Mouse (Mus musculus) cerebellum, adult 9-10 months (tissue): Measurements from ENCODE around the gene Dnah14.

Experiments used
- DNase-seq: peaks from one replicate; pipeline ENCODE4 v3.0.0; 2022

The Dnah14 gene

GRCm38 (mm10) chr1:181576322-181576721, at the start of gene Dnah14:
Gene Dnah14, plus strand, starts transcription at chr1:181576559.
- DNase-seq, result no peak

DNA sequence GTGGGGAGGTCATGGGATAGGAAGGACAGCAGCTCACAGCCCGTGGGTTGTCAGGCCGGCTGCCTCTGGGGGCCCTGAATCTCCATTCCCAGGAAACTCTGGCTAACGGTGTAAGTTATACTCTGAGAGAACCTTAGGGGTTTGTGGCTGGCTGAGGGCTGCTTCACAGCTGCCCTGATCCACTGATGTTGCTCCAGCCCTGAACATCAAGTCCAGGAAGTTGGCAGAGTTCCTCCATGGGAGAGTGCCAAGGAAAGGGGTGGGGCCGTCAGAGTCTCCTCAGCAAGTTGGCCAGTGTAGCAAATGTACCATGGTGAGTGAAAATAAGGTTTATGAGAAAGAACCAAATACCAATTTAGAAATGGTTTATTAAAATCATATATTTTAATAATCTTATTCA, 47.0 kb upstream of the Dnah14 start:
- DNase-seq, result no peak

- DNase-seq, result no peak
Observed at GRCm38 (mm10) chr1:181535165-181535873, 41.0 kb upstream of the Dnah14 start.

- DNase-seq, result no peak
Observed at GRCm38 (mm10) chr1:181537627-181538525, 38.5 kb upstream of the Dnah14 start.

DNA sequence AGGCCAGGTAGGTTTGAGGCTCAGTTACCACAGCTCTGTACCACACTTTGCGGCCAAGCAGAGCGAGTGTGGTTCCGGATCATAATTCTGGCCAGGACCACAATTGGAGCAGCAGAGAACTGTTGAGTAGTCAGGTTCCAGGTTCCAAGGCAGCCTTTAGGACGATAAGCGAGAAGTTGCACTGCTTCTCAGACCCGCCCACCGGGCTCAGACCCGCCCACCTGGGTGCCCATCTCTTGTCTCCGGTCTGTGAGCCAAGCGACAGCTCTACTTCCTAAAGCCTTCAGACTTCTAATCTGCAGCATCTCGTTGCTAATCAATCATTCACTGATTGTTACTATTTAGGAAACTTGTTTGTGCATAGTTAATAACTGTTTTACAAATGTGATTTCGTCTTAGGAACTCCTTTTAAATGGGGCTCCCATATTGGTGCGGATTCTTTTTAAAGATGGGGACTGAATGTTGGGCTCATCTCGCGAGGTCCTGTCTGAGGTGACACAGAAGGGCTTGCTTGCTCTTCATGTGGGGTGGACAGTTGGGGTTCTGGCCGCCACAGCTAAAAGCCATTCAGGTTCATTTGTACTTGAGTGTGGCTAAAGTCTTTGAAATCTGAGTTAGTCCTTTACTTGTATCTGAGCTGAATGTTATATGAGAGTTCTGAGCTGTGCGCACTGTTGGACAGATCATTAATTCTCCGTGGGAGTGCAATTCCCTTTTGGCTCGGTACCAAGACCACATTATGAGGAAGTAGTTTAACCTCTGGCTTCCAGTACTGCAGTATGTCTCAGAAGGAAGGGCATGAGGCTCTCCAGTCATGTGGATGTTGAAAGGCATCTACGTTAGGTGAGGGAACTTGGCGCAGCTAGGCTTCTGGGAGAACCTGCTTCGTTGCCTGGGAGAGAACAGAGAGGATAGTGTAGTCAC, 36.3 kb upstream of the Dnah14 start:
- no peak for DNase-seq

DNA sequence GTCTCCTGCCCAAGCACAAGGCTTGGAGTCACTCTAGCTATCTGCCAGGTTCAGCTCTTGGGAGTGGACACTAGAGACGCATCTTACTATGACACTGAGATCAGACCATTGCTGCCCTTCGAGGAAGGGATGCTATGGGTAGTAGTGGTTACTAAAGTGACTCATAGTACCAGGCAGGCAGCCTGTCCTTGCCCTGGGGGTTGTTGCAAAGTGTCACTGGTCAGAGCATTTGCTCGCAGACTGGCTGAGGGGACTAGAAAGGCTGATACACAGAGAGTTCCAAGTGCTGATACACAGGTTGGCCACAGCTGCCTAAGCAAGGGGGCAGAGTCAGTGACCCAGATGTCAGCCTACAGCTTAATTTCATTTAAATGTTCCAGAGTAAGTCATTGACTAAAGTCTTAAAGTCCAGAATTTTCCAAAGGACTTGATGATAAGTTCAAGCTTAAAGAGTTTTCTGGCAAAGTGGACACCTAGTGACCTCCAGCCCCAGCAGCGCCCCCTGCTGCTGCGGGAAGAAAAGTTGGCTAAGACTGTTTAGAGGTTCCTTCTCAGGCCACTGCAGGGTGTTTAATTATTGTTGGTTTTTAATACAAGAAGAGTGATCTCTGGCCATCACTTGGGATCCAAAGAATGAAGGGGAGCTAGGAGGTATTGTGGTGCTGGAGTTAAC, 32.5 kb upstream of the Dnah14 start:
- no peak for DNase-seq

GRCm38 (mm10) chr1:181545044-181545772, 31.2 kb upstream of the Dnah14 start:
- DNase-seq, result peak; percentile 82

DNA sequence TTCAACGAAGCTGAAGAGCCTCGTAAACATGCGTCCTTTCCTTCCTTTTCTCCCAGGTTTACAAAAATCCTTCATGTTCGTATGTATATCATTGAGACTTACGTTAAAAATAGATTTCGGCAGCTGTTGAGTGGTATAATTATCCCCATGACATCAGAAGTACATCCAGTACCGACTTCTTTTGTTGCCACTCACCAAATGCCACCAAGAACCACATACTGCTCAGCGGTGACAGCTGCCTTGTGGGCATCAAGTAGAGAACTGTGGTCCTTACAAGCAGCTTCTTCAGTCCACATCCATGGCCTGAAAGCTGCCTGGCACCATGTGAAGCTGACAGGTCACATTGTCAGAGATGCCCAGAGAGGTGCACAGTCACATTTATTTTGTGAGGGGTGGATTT, 26.4 kb upstream of the Dnah14 start:
- DNase-seq, result no peak

GRCm38 (mm10) chr1:181550826-181551225, 25.5 kb upstream of the Dnah14 start:
- no peak for DNase-seq

DNA sequence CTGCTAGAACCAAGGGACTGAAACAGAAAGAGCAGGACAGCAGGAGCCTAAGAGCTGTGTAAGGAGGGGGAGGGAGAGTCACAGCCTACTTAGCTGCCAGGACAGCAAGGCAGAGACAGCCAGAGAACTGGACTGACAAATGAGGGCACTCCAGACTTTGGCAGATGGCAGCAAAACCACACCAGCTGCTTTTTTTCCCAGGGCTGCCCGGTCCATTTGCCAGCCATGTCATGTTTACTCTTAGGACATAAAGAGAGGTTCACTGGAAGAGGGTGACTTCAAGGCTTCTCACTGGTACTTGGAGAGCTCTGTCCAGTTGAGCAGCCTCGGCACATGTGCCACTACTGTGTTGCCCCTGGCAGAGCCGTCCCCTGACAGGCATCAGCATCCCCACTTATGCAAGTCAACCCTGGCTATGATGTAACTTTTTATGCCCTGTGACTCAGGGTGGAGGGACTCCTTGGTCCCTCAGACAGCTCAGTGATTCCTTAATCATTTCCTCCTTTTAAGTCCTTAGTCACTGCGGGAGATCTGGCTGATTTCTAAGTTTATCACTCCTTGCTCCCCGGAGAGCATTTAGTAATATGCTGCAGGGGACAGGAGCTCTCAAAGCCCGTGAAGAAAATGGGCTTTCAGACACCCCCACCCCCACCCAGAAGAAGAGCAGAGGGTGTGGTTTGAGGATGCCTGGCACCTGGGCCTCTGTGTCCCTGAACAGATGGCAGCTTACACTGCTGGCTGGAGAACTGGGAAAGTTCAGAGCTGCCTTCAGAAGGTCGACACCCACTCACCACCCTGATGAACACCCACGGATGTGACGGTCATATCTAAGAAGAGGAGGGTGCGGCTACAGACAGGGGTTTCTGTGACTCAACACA, 23.6 kb upstream of the Dnah14 start:
- peak; percentile 77 for DNase-seq

DNA sequence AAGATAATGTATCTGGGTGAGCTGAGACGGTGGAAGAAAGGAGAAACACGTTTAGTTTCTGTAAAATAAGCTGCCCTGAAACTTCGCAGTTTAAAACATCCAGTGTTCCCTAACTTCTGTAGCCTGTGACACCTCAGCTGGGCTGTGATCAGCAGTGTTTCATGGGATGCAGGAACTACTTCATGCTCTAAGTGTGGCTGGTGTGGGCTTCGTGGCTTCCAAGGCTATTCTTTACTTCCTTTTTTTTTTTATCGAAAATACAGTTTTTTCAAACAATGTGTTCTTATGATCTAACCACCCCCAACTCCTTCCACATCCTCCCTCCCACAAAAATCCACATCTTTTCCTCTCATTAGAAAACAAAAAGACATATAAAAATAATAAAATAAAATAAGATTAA, 20.9 kb upstream of the Dnah14 start:
- DNase-seq, result no peak

DNA sequence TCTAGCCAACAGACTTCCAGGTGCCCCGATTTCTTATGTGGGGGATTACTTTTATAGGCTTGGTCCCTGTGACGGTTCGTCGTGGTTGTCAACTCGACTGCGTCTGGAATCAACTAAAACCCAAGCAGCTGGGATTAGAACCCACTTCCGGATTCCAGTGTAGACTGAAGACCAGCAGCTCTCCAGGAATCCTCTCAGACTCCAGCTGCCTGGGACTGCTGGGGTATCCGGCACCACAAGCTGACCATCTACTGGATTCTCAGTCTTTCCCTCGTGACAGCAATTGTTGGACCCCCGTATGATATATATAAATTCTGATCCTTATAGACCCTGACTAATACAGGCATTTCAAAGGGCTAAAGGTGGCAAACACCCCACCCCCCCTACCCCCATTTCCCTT, 16.7 kb upstream of the Dnah14 start:
- DNase-seq, result no peak

DNA sequence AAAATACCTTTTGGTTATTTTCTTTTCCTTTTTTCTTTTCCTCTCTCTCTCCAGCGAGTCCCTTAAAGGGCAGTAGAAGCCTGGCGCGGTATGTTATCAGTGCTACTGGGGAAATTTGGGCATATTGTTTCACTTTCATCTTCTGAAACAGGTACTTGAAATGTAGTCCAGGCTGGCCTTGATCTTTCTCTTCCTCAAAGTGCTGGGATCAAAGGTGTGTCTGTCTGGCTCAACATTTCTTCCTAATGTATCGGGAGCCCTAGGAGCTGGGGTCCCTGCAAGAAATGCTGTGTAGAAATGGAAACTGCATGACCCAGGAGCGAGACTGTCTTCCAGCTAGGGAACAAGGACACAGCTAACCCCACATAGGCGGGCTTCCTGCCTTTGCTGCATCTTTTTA, 16.0 kb upstream of the Dnah14 start:
- no peak for DNase-seq

DNA sequence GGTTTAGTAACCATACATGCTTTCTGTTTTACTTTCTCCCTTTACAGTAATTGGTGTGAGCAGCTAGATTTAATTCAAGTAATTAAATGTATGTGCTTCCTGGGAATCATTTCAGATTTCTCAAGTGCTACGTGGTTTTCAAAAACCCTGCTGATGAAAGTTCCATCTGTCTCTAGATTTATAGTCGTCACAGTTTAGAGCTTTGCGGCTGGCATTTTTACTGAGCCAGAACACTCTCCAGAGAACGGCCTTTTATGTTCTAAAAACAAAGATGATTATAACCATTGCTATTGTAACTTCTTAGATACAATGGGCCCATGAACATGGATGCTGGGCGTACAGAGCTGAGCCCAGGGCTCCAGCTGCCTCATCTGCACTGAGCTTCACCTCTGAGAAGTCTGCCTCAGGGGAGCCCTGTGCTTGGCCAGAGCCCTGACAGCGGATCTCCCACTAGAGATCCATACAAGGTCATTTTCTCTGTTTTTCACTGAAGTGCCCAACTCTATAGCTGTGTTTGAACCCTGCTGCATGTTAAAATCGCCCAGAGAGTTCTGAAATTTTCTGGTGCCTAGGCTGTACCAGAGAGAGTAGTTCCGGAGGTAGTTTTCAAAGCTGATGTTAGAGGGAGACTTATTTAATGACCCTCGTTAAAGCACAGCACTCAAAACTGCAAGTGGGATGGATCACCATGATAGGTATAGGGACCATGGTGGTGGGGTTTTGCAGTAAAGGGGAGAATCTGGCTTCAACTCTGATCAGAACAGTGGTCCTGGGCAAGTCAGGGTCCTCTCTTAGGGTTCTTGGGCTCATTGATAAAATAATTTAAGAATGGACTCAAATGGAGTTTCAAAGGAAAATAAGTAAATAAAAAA, 15.2 kb upstream of the Dnah14 start:
- DNase-seq, result no peak

- DNase-seq, result no peak
Observed at GRCm38 (mm10) chr1:181561768-181562444, 14.5 kb upstream of the Dnah14 start.

DNA sequence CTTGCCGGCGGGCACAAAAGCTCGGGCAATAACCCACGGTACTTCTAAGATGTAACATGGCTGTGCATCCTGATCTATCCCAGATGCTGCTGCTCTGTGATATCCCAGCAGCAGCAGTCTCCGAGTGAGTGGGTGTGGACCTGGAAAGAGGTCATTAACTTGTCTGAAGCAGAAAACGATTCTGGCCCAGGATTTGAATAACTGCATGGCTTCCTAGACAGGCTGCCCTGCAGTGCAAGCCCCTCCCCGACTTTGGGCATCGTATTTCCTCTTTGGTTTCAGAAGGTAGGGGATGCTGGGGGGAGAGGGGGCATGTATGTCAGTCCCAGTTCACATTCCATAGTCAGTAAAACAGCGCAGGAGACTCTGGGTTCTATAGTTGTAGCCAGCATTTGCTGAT, 6.9 kb upstream of the Dnah14 start:
- DNase-seq, result no peak

DNA sequence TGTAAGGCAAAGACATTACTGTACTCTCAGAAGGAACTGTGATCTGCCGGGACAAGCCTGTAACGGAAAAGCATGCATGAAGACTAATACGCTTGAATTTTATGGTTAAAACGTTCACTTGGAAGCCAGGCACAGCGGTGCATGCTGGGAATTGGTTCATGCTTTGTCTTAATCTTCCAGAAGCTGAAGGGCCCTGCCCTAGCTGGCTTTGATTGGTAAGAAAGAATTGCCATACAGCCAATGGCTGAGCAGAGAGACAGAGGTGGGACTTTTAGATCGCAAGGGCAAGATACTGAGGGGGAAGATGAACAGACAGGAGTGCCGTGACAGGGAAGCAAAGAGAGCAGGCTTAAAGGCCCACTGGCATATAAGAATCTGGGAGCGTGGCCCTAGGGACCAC, 6.8 kb downstream of the Dnah14 start:
- DNase-seq, result peak; percentile 1

DNA sequence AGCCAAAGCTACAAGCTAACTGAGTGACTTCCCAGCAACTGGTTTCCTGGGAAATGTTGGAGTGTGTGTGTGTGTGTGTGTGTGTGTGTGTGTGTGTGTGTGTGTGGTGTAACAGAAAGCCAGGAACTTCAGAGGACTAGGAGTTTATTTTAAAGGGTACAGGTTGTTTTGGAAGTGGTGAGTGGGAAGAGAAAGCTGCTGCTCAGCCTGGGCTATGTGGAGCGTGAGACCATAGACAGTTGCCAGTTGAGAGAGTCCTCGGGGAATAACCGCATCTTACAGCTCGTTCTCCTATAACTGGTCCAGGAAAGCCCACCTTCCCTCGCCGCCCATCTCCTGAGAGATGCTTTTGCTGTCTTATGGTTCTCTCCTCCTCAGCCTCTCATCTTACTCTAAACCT, 12.8 kb downstream of the Dnah14 start:
- no peak for DNase-seq

DNA sequence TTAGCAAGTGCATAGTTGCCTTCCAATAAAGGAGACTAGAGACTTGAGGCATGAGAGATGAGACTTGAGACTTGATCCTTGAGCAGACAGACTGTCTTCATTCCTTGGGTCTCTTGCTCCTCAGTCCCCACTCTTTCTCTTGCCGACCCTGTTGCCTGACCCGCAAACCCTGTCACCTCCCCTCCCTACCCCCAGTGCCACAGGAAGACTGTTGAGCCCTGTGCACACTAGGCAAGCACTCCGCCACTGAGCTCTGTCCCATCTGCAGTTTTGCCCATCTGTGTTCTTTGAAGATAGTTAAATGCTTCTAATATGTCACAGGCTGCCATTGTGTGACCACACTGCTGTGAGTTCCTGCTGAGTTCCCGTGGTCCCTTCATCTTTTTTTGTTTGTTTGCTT, 23.0 kb downstream of the Dnah14 start:
- no peak for DNase-seq
